Mouse (Mus musculus): Measurements from ENCODE around the gene Lce1g.

DNA sequence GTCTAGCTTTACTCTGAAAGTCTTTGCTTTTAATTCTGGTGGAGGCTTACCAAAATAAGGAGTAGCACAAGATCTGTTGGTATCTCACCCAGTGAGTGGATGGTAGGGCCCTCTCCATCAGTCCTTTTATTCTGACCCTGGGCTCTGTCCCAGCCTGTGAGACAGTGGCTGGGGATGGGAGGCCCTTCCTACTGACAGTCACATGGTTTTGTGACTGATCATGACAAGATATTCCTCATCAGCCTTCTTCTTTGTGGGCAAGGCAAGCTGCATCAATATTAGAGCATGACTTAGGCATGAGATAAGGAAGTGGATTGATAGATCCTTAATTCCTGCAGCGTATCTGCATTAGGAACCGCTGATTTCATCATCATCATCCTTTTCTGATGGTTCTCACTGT lies 43.2 kb downstream of the Lce1g start, which contains the start of gene Lce1e:
- TF ChIP-seq CTCF (IDR thresholded peaks at IDR 0.05; ENCODE audit: low read depth) (no peak), EP300 (optimal IDR thresholded peaks at IDR 0.05) (no peak)
